Mouse (Mus musculus): Measurements from ENCODE around the gene Prr29.
"Not testable (repeated sequence)": the region's sequence is repeated elsewhere in the genome, so short reads cannot be mapped to it uniquely, and the experiment has no call there.

The Prr29 gene

DNA sequence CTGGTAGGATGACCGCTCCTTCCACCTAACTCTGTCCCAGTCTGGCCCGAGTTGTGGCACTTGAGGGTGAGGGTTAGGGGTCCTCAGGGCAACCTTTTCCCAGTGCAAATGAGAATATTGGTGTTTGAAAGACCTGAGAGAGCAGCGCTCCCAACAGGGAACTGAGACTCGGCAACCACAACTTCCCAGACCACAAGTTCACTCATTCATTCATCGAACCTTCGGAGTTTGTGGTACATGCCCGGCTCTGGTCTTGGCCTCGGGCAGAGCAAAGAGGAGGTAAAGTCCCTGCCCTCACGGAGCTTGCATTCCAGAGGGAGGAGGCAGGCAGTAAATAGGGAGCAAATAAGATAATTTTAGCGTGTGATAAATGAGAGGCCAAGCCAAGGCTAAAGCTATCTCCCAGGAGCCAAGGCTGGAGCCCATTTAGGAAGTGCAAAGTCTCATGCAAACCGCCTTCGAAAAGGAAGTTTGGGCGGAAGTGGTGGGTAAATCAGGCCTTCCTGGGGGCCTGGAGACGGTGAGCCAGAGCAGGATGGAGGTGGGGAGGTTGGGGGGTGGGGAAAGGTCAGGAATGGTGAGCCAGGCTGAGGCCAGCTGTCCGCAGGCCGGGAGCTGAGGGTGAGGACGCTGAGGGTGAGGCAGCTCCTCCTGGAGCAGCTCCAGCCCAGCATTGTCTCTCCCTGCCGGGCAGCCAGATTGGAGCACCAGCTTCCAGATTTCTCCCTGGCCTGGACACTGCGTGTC is 9.7 kb upstream of the Prr29 start:
- no peak for DNase-seq

DNA sequence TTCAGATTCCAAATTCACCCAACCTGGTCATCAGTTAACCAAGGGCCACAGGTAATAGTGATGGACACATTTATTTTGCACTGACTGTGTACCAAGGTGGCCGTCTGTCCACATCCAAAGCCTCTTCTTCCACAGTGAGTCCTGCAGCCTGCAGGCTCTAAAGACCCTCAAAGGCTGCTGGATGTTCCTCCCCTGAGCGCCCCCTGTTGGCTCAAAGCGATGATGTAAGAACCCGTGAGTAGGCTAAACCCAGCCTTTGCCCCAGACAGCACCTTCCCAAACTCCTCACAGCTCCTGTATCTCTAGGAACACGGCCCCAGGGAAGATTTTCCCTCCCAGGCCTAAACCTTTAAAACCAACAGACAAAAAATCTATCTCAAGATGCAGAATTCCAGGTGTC is 5.9 kb upstream of the Prr29 start:
- peak in 1 of 2 experiments; percentile 41 for DNase-seq

DNA sequence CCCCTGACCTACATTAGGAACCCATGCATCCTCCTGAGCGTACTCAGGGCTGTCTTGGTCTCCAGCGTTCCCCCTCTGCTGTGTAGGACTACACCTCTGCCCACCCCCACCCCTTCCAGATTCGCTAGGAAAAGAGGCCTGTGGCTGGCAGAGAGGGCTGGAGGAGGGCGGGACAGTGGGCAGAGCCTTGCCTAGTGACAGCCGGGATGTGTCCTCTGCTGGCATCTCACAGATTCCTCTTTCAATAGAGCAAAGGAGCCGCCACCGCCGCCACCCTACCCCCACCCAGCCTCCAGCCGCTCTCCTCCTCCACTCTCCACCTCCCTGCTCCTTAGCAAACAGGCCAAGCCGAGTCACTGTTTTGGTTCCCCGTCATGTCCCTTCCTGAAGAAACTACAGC is 560 bp upstream of the Prr29 start:
- no peak for DNase-seq

DNA sequence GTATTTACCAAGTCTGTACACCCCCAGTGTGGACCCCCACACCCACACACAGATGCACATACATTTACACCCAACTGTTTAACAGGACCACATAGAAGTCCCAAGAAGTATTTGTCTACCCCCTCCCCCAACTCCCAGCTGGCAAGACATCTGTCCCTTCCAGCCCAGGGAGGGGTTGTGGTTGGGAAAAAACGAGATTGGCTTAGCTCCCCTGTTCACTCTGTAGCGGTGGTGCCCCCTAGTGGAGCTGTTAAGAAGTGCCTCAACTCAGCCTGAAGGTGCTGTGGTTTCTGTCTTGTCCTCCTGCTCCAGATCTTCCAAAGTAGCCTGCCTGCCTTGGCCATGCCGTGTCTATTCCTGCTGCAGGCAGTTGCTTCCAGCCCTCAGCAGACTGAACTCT is 1.0 kb downstream of the Prr29 start:
- peak; percentile 61 to 82 for DNase-seq

- DNase-seq, result no peak
These were observed 8.7 kb downstream of the Prr29 start for GRCm38 (mm10) chr11:106373998-106374397.

- no peak for DNase-seq
These were observed 9.3 kb downstream of the Prr29 start for GRCm38 (mm10) chr11:106374559-106374958.

DNA sequence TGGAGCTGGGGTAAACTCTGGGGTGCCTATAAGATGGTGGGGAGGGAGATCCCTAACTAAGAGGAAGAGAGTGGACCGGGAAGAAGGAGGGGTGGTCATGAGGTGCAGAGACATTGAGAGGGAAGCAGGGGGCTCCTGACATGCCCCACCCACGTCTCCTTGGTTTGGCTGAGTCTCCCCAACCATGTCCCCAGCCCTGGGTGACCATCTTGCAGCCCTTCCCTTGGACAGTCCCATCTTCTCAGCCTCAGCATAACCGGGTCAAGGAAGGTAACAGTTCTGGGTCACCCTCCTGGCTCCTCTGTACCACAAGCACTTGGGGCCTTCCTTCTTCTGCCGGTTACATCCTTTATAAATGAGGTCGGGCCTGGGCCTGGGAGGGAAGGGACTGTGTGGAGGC is 9.7 kb downstream of the Prr29 start:
- no peak for DNase-seq

- DNase-seq, result no peak
These were observed 15.7 kb downstream of the Prr29 start for GRCm38 (mm10) chr11:106381011-106381410.

DNA sequence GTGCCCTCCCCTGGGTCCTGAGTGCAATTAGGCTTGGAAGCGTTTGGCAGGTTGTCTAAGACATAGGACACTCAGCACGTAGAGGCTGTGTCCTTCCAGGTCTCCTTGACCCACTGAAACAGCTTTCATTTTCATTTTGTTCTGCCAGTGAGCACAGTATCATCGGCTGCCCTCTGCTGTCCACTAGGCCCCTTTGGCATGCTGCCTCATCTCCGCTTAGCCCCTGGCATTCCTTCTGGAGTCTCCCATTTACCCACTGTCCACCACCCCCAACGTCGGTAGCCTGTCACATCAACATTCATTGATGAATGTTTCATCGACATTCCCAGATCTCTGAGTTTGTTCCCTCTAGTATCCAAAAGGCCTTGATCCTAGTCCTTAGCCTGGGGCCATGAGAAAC is 16.6 kb downstream of the Prr29 start:
- no peak for DNase-seq

- no peak for DNase-seq
These were observed 17.2 kb downstream of the Prr29 start for GRCm38 (mm10) chr11:106382424-106382823.

DNA sequence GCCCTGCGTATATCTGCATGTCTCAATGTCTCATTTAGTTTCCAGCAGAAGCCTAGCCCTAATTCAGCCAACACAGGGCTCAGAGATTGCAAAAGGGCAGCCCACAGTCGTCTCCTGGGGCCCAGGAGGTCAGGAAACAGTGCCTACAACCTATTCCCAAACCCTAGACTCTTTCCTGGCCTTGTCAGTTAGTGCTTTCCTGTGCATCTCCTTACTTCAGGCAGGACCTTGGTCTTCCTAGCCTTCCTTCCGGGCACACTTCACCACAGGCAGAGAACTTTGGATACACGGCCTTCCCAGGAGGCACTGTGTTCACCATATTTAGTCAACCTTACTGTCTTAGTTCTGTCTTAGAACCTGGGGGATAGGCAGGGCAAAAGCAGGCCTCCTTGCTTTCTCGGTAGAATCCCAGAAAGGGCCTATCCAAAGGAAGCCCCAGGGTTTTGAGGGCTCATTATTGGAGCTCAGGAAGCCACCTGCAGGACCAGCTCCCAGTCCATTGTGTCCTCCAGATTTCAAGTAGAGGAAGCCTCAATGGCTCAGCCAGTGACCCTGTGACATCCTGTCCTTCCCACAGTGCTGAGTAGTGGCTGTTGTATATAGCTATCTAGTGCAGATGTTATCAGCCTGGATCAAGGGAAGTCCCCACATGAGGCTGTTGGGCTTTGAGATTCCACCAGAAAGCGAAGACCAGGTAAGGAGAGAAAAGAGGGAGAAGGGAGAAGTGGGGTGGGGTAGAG is 17.9 kb downstream of the Prr29 start:
- DNase-seq, result no peak

DNA sequence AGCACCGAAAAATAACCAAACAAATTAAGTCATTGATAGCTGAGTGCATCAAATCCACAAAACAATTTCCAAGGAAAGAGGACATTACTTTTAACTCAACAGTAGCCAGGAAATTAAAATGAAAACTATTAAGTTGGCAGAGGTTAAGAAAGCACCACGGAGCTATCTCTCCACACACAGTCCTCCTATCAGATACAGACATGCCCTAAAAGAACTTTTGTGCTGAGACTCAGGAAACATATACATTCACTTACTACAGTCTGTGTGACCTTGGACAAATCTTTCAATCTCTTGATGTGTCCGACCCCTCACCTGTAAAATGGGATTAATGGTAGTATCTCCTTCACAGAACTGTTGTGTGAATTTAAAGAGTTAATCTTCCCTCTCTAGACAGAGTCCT is 21.1 kb downstream of the Prr29 start:
- DNase-seq, result no peak

GRCm38 (mm10) chr11:106387020-106387419 is 21.7 kb downstream of the Prr29 start:
- DNase-seq, result no peak

- peak; percentile 56 to 70 for DNase-seq
These were observed 22.5 kb downstream of the Prr29 start, which contains the start of gene Icam2 for GRCm38 (mm10) chr11:106387791-106388216. Gene Icam2 (minus strand): TSS chr11:106388075.

- DNase-seq, result no peak
These were observed 24.3 kb downstream of the Prr29 start for GRCm38 (mm10) chr11:106389611-106390010.

GRCm38 (mm10) chr11:106390757-106391156 is 25.5 kb downstream of the Prr29 start:
- peak in 1 of 2 experiments; percentile 2 for DNase-seq

- peak; percentile 52 to 72 for DNase-seq
These were observed 26.4 kb downstream of the Prr29 start for GRCm38 (mm10) chr11:106391546-106392188.

GRCm38 (mm10) chr11:106392597-106393330 is 27.5 kb downstream of the Prr29 start:
- no peak for DNase-seq

- no peak for DNase-seq
These were observed 28.0 kb downstream of the Prr29 start for GRCm38 (mm10) chr11:106393331-106393616.

- DNase-seq, result not testable (repeated sequence)
These were observed 28.8 kb downstream of the Prr29 start for GRCm38 (mm10) chr11:106394055-106394454.

DNA sequence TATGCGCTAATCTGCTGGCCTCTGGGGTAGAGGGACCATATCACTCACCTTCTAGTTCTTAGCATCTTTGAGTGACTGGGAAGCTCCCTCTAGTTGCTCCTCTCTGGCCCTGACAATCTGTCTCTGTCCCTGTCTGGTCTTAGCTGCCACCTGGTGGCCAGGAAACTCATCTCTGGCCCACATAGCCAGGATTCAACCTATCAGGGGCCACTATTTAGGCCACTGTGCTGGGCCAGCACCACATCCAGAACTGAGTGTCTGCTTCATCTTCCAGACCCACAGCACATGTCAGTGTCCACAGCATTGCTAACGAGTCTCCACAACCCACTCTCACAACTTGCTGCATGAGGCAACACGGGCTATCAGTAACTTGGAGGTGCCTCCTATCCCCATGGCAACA is 32.4 kb downstream of the Prr29 start:
- DNase-seq, result peak in 1 of 2 experiments; percentile 33

- no peak for DNase-seq
These were observed 33.2 kb downstream of the Prr29 start for GRCm38 (mm10) chr11:106398481-106398880.

DNA sequence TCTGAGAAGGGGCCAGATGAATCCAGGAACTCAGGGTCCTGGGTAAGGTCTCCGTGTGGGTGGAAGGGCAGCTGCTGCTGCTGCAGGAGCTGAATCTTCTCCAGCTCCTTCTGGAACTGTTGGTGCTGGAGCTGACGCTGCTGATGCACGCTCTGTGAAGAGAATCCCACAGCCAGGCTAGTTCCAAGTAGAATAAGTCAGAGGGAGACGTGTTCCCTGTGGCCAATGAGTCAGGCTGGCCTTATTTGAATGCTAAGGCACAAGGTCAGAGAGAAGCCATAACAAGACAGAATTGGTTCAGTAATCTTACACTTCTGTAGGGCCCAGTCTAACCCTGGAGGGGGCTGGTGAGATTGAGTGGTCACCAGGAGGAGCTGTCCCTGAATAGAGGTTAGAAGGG is 44.7 kb downstream of the Prr29 start:
- no peak for DNase-seq
